Mouse (Mus musculus): ENCODE measurements around the gene Sar1b.
"Not testable (repeated sequence)": the region's sequence is repeated elsewhere in the genome, so short reads cannot be mapped to it uniquely, and the experiment has no call there.

Sar1b gene

GRCm38 (mm10) chr11:51763213-51763907 is at the start of gene Sar1b, which contains the start of gene Sec24a:
Sar1b (plus strand) TSS chr11:51763687.
Sec24a (minus strand) TSS chr11:51763634.
- in situ Hi-C loops (cut with MboI, MseI) = no loop called here

- in situ Hi-C loops (cut with MboI, MseI) = no loop called here
Observed at GRCm38 (mm10) chr11:51721066-51721465, 42.4 kb upstream of the Sar1b start.

- in situ Hi-C loops (cut with MboI, MseI) = loop anchor here (25.0 kb wide), 1 partner anchor 1529 kb away; no protein-coding TSS in a partner anchor
Observed at GRCm38 (mm10) chr11:51732883-51733282, 30.6 kb upstream of the Sar1b start.

GRCm38 (mm10) chr11:51734218-51734617 is 29.3 kb upstream of the Sar1b start:
- in situ Hi-C loops (cut with MboI, MseI) = loop anchor here (25.0 kb wide), 1 partner anchor 1528 kb away; no protein-coding TSS in a partner anchor

- in situ Hi-C loops (cut with MboI, MseI) = loop anchor here (25.0 kb wide), 1 partner anchor 1523 kb away; no protein-coding TSS in a partner anchor
Observed at GRCm38 (mm10) chr11:51738651-51739403, 24.7 kb upstream of the Sar1b start.

GRCm38 (mm10) chr11:51740701-51741100 is 22.8 kb upstream of the Sar1b start:
- in situ Hi-C loops (cut with MboI, MseI) = loop anchor here (25.0 kb wide), 1 partner anchor 1522 kb away; no protein-coding TSS in a partner anchor

GRCm38 (mm10) chr11:51746096-51746495 is 17.4 kb upstream of the Sar1b start:
- in situ Hi-C loops (cut with MboI, MseI) = loop anchor here (25.0 kb wide), 1 partner anchor 1516 kb away; no protein-coding TSS in a partner anchor

- in situ Hi-C loops (cut with MboI, MseI) = not testable (repeated sequence)
Observed at GRCm38 (mm10) chr11:51751623-51752225, 11.8 kb upstream of the Sar1b start.

- in situ Hi-C loops (cut with MboI, MseI) = no loop called here
Observed at GRCm38 (mm10) chr11:51755621-51756311, 7.7 kb upstream of the Sar1b start.

GRCm38 (mm10) chr11:51756352-51756771 is 7.1 kb upstream of the Sar1b start:
- in situ Hi-C loops (cut with MboI, MseI) = no loop called here

GRCm38 (mm10) chr11:51757023-51757422 is 6.5 kb upstream of the Sar1b start:
- in situ Hi-C loops (cut with MboI, MseI) = no loop called here

- in situ Hi-C loops (cut with MboI, MseI) = no loop called here
Observed at GRCm38 (mm10) chr11:51757625-51758024, 5.9 kb upstream of the Sar1b start.

GRCm38 (mm10) chr11:51758207-51758606 is 5.3 kb upstream of the Sar1b start:
- in situ Hi-C loops (cut with MboI, MseI) = not testable (repeated sequence)

- in situ Hi-C loops (cut with MboI, MseI) = no loop called here
Observed at GRCm38 (mm10) chr11:51759251-51759650, 4.2 kb upstream of the Sar1b start.

GRCm38 (mm10) chr11:51759941-51760657 is 3.4 kb upstream of the Sar1b start:
- in situ Hi-C loops (cut with MboI, MseI) = no loop called here

GRCm38 (mm10) chr11:51761241-51761640 is 2.2 kb upstream of the Sar1b start:
- in situ Hi-C loops (cut with MboI, MseI) = no loop called here

GRCm38 (mm10) chr11:51763955-51764354 is 468 bp downstream of the Sar1b start:
- in situ Hi-C loops (cut with MboI, MseI) = no loop called here

GRCm38 (mm10) chr11:51764816-51765215 is 1.3 kb downstream of the Sar1b start:
- in situ Hi-C loops (cut with MboI, MseI) = no loop called here

- in situ Hi-C loops (cut with MboI, MseI) = no loop called here
Observed at GRCm38 (mm10) chr11:51767579-51768220, 4.2 kb downstream of the Sar1b start.

- in situ Hi-C loops (cut with MboI, MseI) = no loop called here
Observed at GRCm38 (mm10) chr11:51768296-51768695, 4.8 kb downstream of the Sar1b start.

All from regulatory T cell (primary cell).